In genomic region chr4:137118332-137118715, GRCm38 (mm10) we compare ENCODE assay signal across 8 mouse cellular contexts.
A peak's percentile ranks its signal among the peaks of the same experiment; 100 is the strongest.
DNase-seq lines count a peak whose midpoint lies in the region; ATAC-seq and TF ChIP-seq lines count a peak whose summit lies in the region.

No protein-coding gene starts in this region.

- peak overlapping the region; percentile 69 for H3K27ac ChIP-seq in kidney, embryonic 15.5 days
- H3K27ac ChIP-seq in embryonic facial prominence, embryonic 14.5 days (replicated peaks; ENCODE audit: low read depth, low read length) = peak overlapping the region; percentile 61
- 0 out of 2 replicates have a peak overlapping the region, but pooled peaks have one; percentile 3 for H3K27ac ChIP-seq in hindbrain, postnatal 0 days
- peak overlapping the region; percentile 39; the same call in 1 of the 2 replicates for H3K27ac ChIP-seq in midbrain, embryonic 15.5 days

- WGBS in kidney, embryonic 15.5 days = 3% methylated on average over 10 of the region's 10 CpGs
- WGBS in embryonic facial prominence, embryonic 14.5 days = 19% methylated on average over 9 of the region's 10 CpGs
- WGBS in hindbrain, postnatal 0 days = 19% methylated on average over 10 of the region's 10 CpGs
- WGBS in midbrain, embryonic 15.5 days = 16% methylated on average over 10 of the region's 10 CpGs

- H3K9me3 ChIP-seq in kidney, embryonic 15.5 days (replicated peaks) = no peaks in the 10 kb centered on the region
- no peaks in the 10 kb centered on the region for H3K9me3 ChIP-seq in embryonic facial prominence, embryonic 14.5 days (ENCODE audit: control insufficient read depth, low read length)
- H3K9me3 ChIP-seq in hindbrain, postnatal 0 days (ENCODE audit: low read length) = no peaks in the 10 kb centered on the region
- no peaks in the 10 kb centered on the region for H3K9me3 ChIP-seq in midbrain, embryonic 15.5 days

- H3K36me3 ChIP-seq in kidney, embryonic 15.5 days = no peaks in the 10 kb centered on the region
- H3K36me3 ChIP-seq in embryonic facial prominence, embryonic 14.5 days (ENCODE audit: control insufficient read depth, insufficient read depth, low read length) = no peaks in the 10 kb centered on the region
- no peaks in the 10 kb centered on the region for H3K36me3 ChIP-seq in hindbrain, postnatal 0 days (ENCODE audit: insufficient read depth, low read length)
- no peaks in the 10 kb centered on the region for H3K36me3 ChIP-seq in midbrain, embryonic 15.5 days (replicated peaks)

- peak overlapping the region; percentile 39 for H3K4me3 ChIP-seq in kidney, embryonic 15.5 days (replicated peaks)
- peak overlapping the region; percentile 34 for H3K4me3 ChIP-seq in embryonic facial prominence, embryonic 14.5 days (ENCODE audit: low read depth, low read length)
- peak overlapping the region; percentile 27 for H3K4me3 ChIP-seq in hindbrain, postnatal 0 days (ENCODE audit: low read length)
- H3K4me3 ChIP-seq in midbrain, embryonic 15.5 days = peak overlapping the region; percentile 34

- DNase-seq in kidney, adult 9 months = no peak
- DNase-seq in embryonic facial prominence, embryonic 14.5 days (ENCODE audit: low spot score) = no peak
- no peak for DNase-seq in hindbrain, postnatal 0 days (ENCODE audit: low spot score)
- DNase-seq in spleen, postnatal 14 days (ENCODE audit: low spot score in 2 of 2) = no peak
- DNase-seq in right cerebral cortex, adult 18-20 months = no peak
- DNase-seq in thymus, postnatal 14 days = no peak

- TF ChIP-seq CTCF in hindbrain, postnatal 0 days (IDR thresholded peaks at IDR 0.05; ENCODE audit: low read depth) = peak; percentile 12; the same call in 1 of the 2 replicates

- peak overlapping the region; percentile 71 for H3K4me2 ChIP-seq in kidney, embryonic 15.5 days
- peak overlapping the region; percentile 60 for H3K4me2 ChIP-seq in embryonic facial prominence, embryonic 14.5 days (ENCODE audit: low read depth, low read length)
- H3K4me2 ChIP-seq in hindbrain, postnatal 0 days (ENCODE audit: low read depth, low read length) = peak overlapping the region; percentile 61
- H3K4me2 ChIP-seq in midbrain, embryonic 15.5 days = peak overlapping the region; percentile 68

- peaks cover 22% of the 10 kb centered on the region; the same call in 1 of the 2 replicates for H3K27me3 ChIP-seq in kidney, embryonic 15.5 days
- no peaks in the 10 kb centered on the region for H3K27me3 ChIP-seq in embryonic facial prominence, embryonic 14.5 days (replicated peaks; ENCODE audit: control insufficient read depth, insufficient read depth, low read length)
- no peaks in the 10 kb centered on the region for H3K27me3 ChIP-seq in hindbrain, postnatal 0 days (ENCODE audit: insufficient read depth, low read length)
- H3K27me3 ChIP-seq in midbrain, embryonic 15.5 days (replicated peaks) = no peaks in the 10 kb centered on the region

- peak overlapping the region; percentile 35 for H3K9ac ChIP-seq in kidney, embryonic 15.5 days
- H3K9ac ChIP-seq in embryonic facial prominence, embryonic 14.5 days (ENCODE audit: low read depth, low read length) = peak overlapping the region; percentile 48
- peak overlapping the region; percentile 17; the same call in 1 of the 2 replicates for H3K9ac ChIP-seq in hindbrain, postnatal 0 days (replicated peaks; ENCODE audit: low read length)
- H3K9ac ChIP-seq in midbrain, embryonic 15.5 days = peak overlapping the region; percentile 33

- peak; percentile 75 for ATAC-seq in kidney, embryonic 15.5 days (replicated peaks; ENCODE audit: low FRiP score)
- no peak; the same call in 1 of the 2 replicates for ATAC-seq in embryonic facial prominence, embryonic 14.5 days (ENCODE audit: low read depth)
- ATAC-seq in hindbrain, postnatal 0 days = no peak
- ATAC-seq in midbrain, embryonic 15.5 days (replicated peaks) = no peak; the same call in 1 of the 2 replicates

- peaks cover 23% of the 10 kb centered on the region for H3K4me1 ChIP-seq in kidney, embryonic 15.5 days
- H3K4me1 ChIP-seq in embryonic facial prominence, embryonic 14.5 days (ENCODE audit: control insufficient read depth, insufficient read depth, low read length) = peaks cover 14% of the 10 kb centered on the region
- H3K4me1 ChIP-seq in hindbrain, postnatal 0 days (ENCODE audit: insufficient read depth, low read length) = peaks cover 12% of the 10 kb centered on the region; the same call in 1 of the 2 replicates
- peaks cover 13% of the 10 kb centered on the region for H3K4me1 ChIP-seq in midbrain, embryonic 15.5 days

Comparison
In these comparisons a context has a peak if more than half of its experiments do, and no peak if none do; other contexts are left out.
1. H3K27ac ChIP-seq: peak in every context shown above with its lines; median percentile 69 in kidney, embryonic 15.5 days; 61 in embryonic facial prominence, embryonic 14.5 days; 39 in midbrain, embryonic 15.5 days; 3 in hindbrain, postnatal 0 days.